Mouse (Mus musculus) ES-Bruce4 (cell line): ENCODE data around the gene Med24. TPM values are rescaled to one million over a fixed set of nuclear protein-coding genes. Genes with fewer than 3 reads are reported as not detected.

Source experiments
- H3K27ac ChIP-seq: 2 replicates; pipeline ENCODE4 v1.5.1; 2012; ENCODE audit warnings: low read length, inconsistent platforms; ENCODE audit not compliant: insufficient read depth
- H3K27me3 ChIP-seq: 2 replicates; pipeline ENCODE4 v1.6.1; 2012; ENCODE audit warnings: mild to moderate bottlenecking, low read length, inconsistent platforms; ENCODE audit not compliant: control insufficient read depth, poor library complexity, insufficient read depth, severe bottlenecking
- H3K36me3 ChIP-seq: 2 replicates; pipeline ENCODE4 v1.6.1; 2012; ENCODE audit warnings: inconsistent platforms, mild to moderate bottlenecking, low read length, moderate library complexity; ENCODE audit not compliant: control insufficient read depth, poor library complexity, insufficient read depth, severe bottlenecking
- H3K4me1 ChIP-seq: one replicate; pipeline ENCODE4 v1.8.1; 2011; ENCODE audit warnings: low read length; ENCODE audit not compliant: control insufficient read depth, insufficient read depth
- H3K4me3 ChIP-seq: 2 replicates; pipeline ENCODE4 v1.5.1; 2011; ENCODE audit warnings: low read depth, mild to moderate bottlenecking, low read length
- H3K9ac ChIP-seq: 2 replicates; pipeline ENCODE4 v1.6.1; 2012; ENCODE audit warnings: low read depth, mild to moderate bottlenecking, inconsistent platforms; ENCODE audit not compliant: poor library complexity, severe bottlenecking
- H3K9me3 ChIP-seq: replicated peaks from 2 replicates; pipeline ENCODE4 v1.6.1; 2012; ENCODE audit warnings: mild to moderate bottlenecking, low read length, inconsistent platforms; ENCODE audit not compliant: control insufficient read depth, poor library complexity, insufficient read depth, severe bottlenecking
- CTCF ChIP-seq: IDR thresholded peaks from one replicate; pipeline ENCODE4 v1.8.1; 2011; ENCODE audit warnings: low read depth, low read length
- EP300 ChIP-seq: IDR thresholded peaks from 2 replicates; pipeline ENCODE4 v1.6.1; 2011; ENCODE audit warnings: low read depth, low read length; ENCODE audit not compliant: insufficient read depth
- POLR2A ChIP-seq: IDR thresholded peaks from one replicate; pipeline ENCODE4 v1.8.1; 2011; ENCODE audit warnings: low read length; ENCODE audit not compliant: insufficient read depth
- polyA plus RNA-seq: library from polyadenylated mRNA; stranded (reverse); fragments of >200 nt; gene quantifications from 2 replicates; pipeline ENCODE4 v1.2.4, GENCODE M21; 2011; ENCODE audit warnings: low read depth; ENCODE audit not compliant: missing spikeins, insufficient read depth, insufficient read length

The Med24 gene
- polyA plus RNA-seq, 1 experiment, result 83.5 TPM

DNA sequence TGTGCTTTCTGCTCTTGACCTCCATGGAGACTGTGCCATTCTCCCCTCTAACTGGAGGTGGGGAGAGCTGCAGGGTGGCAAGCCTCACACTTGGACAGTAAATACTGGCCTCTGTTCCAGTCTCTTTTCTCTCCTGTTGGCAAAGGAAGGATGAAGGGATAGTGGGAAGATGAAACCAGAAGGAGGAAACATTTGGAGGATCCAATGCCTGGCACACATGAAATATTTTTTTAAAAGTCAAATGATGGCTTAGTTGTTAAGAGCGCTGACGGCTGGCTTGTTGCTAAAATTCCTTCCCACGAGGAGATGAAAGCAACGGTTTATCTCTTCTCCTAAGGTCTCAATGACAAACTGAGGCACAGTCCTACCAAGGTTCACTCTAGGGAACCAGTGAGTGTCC is 5.9 kb upstream of the Med24 start:
- 0 out of 2 replicates have a peak, but pooled peaks cover 4% of the 10 kb centered on the region for H3K9me3 ChIP-seq
- TF ChIP-seq CTCF (no peak), POLR2A (no peak), EP300 (no peak)
- H3K4me3 ChIP-seq, result no peak overlapping the region
- peaks cover 7% of the 10 kb centered on the region for H3K4me1 ChIP-seq
- no peaks in the 10 kb centered on the region for H3K27me3 ChIP-seq
- H3K27ac ChIP-seq, result no peak overlapping the region
- no peaks in the 10 kb centered on the region for H3K36me3 ChIP-seq
- H3K9ac ChIP-seq, result no peak overlapping the region

DNA sequence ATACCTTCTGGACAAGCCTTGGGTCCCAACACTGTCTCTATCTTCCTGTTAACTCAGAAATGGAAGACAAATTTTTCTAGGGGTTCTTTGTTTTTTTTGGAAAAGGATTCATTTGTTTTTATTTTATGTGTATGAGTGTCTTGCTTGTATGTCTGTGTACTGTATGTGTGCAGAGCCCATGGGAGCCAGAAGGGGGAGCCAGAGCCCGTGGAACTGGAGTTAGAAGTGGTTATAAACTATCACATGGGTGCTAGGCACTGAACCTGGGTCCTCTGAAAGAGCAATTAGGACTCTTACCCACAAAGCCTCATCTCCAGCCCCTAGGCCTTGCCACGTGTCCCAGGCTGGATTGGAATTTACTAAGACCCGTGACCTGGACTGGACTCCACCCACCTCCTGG is 4.8 kb upstream of the Med24 start:
- Histone ChIP-seq H3K27me3 (no peaks in the 10 kb centered on the region), H3K9me3 (0 out of 2 replicates have a peak, but pooled peaks cover 4% of the 10 kb centered on the region), H3K9ac (no peak overlapping the region), H3K27ac (no peak overlapping the region), H3K36me3 (no peaks in the 10 kb centered on the region), H3K4me3 (no peak overlapping the region), H3K4me1 (peaks cover 4% of the 10 kb centered on the region)
- no peak for TF ChIP-seq EP300
- no peak for TF ChIP-seq POLR2A
- peak; percentile 56 for TF ChIP-seq CTCF

DNA sequence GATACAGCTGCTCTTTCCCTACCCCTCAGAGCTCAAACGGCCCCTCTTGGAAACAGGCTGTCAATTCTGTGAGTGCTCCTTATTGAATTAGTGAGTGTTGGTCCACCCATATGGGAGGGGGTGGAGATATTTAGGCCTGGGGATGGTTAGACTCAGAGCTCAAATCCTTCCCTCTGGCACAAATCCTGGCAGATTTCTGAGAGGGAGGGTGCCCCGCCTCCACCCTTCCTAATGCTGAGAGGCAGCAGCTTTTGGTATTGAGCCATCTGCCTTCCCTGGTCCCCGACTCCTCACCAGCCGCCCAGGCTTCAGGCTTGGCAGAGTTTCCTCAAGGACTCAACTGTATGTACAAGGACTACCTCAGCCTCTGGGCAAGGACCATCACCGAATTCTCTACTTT is 1.9 kb upstream of the Med24 start:
- TF ChIP-seq POLR2A, result no peak
- TF ChIP-seq CTCF, result no peak
- TF ChIP-seq EP300, result no peak
- Histone ChIP-seq H3K36me3 (peaks cover 8% of the 10 kb centered on the region), H3K4me3 (no peak overlapping the region), H3K27me3 (no peaks in the 10 kb centered on the region), H3K27ac (no peak overlapping the region), H3K9ac (no peak overlapping the region), H3K4me1 (no peaks in the 10 kb centered on the region), H3K9me3 (0 out of 2 replicates have a peak, but pooled peaks cover 4% of the 10 kb centered on the region)

- Histone ChIP-seq H3K9ac (no peak overlapping the region), H3K4me3 (no peak overlapping the region), H3K36me3 (peaks cover 8% of the 10 kb centered on the region), H3K9me3 (0 out of 2 replicates have a peak, but pooled peaks cover 4% of the 10 kb centered on the region), H3K27me3 (no peaks in the 10 kb centered on the region), H3K27ac (no peak overlapping the region), H3K4me1 (no peaks in the 10 kb centered on the region)
- TF ChIP-seq CTCF (no peak), EP300 (no peak), POLR2A (no peak)
Observed at GRCm38 (mm10) chr11:98730727-98731126, 1.5 kb upstream of the Med24 start.

DNA sequence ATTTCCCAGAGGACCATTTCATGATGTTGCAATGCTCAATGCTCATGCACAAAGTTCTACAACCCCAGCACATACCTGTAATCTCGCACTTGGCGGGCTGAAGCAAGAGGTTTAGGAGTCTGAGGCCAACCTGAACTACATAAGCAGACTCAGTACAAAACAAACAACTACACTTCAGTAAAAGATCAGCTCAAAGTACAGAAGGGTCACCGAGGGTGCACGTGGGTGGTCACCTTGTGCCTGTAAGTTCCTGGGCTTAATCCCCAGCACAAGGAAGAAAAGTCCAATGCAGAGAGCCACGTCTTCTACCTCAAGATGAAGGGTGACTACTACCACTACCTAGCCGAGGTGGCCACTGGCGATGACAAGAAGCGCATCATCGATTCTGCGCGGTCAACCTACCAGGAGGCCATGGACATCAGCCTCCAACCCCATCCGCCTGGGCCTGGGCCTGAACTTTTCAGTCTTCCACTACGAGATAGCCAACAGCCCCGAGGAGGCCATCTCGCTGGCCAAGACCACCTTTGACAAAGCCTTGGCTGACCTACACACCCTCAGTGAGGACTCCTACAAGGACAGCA is 3.2 kb downstream of the Med24 start:
- TF ChIP-seq EP300 (no peak), CTCF (no peak), POLR2A (no peak)
- no peaks in the 10 kb centered on the region for H3K27me3 ChIP-seq
- H3K27ac ChIP-seq, result no peak overlapping the region
- no peaks in the 10 kb centered on the region for H3K9me3 ChIP-seq
- no peak overlapping the region for H3K9ac ChIP-seq
- H3K4me3 ChIP-seq, result no peak overlapping the region
- no peaks in the 10 kb centered on the region for H3K4me1 ChIP-seq
- peaks cover 9% of the 10 kb centered on the region for H3K36me3 ChIP-seq

- peaks cover 2% of the 10 kb centered on the region for H3K4me1 ChIP-seq
- no peak overlapping the region for H3K4me3 ChIP-seq
- no peaks in the 10 kb centered on the region for H3K9me3 ChIP-seq
- no peaks in the 10 kb centered on the region for H3K27me3 ChIP-seq
- H3K9ac ChIP-seq, result no peak overlapping the region
- TF ChIP-seq EP300, result no peak
- no peak for TF ChIP-seq CTCF
- no peak for TF ChIP-seq POLR2A
- H3K36me3 ChIP-seq, result peaks cover 9% of the 10 kb centered on the region
- no peak overlapping the region for H3K27ac ChIP-seq
Observed at GRCm38 (mm10) chr11:98723098-98723497, 6.1 kb downstream of the Med24 start.
